Mouse (Mus musculus): ENCODE measurements at regions not wholly inside any gene's neighbourhood (a gene's known extent, or its start where the extent isn't known, plus 50 kb on each side); places are given as distances from the start of the nearest gene placed in this dataset.

DNA sequence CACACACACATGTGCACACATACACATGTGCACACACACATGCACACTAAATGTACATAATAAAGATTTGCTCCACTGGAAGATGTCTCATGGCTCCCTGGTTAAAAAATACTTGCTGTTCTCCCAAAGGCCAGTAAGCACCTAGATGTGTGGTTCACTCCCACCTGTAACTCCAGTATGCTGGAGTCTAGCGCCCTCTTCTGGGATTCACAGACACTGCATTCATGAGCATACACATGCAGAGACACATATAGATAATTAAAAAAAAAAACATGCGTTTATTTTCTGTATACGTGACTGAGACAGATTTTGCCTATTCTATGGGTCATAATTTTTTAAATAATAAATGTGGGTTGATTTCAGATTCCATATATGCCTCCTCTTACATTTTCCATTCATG is 747.5 kb upstream of the Jmjd1c start:
- TF ChIP-seq ZC3H11A (IDR thresholded peaks at IDR 0.05; ENCODE audit: borderline replicate concordance, low read depth, low read length) (no peak; the same call in none of the 2 replicates), HCFC1 (IDR thresholded peaks at IDR 0.05; ENCODE audit: borderline replicate concordance, insufficient read depth, low read length) (no peak), MAFK (IDR thresholded peaks at IDR 0.05; ENCODE audit: insufficient read depth, low read depth, low read length) (no peak), ZNF384 (IDR thresholded peaks at IDR 0.05; ENCODE audit: low read depth, low read length) (no peak), CHD2 (IDR thresholded peaks at IDR 0.05; ENCODE audit: low read depth, low read length) (no peak)
- DNase-seq (ENCODE audit: low read depth, low spot score), result peak; percentile 29
- Histone ChIP-seq H3K4me1 (ENCODE audit: control insufficient read depth in 2 of 2, insufficient read depth in 2 of 2, low read length in 2 of 2, poor library complexity in 1 of 2) (no peaks in the 10 kb centered on the region), H3K9me3 (ENCODE audit: control insufficient read depth, insufficient read depth, low read depth, low read length) (no peaks in the 10 kb centered on the region), H3K36me3 (ENCODE audit: control insufficient read depth, insufficient read depth, low read length, poor library complexity, severe bottlenecking) (no peaks in the 10 kb centered on the region), H3K27ac (ENCODE audit: insufficient read depth, low read depth, low read length, poor library complexity, severe bottlenecking) (no peak overlapping the region), H3K4me3 (ENCODE audit: insufficient read depth in 1 of 2, low read depth in 1 of 2, low read length in 2 of 2, poor library complexity in 1 of 2, severe bottlenecking in 1 of 2) (no peak overlapping the region), H3K9ac (ENCODE audit: insufficient read depth, low read depth, low read length, poor library complexity, severe bottlenecking) (no peak overlapping the region)
- in situ Hi-C loops (cut with MboI; ENCODE audit: low sequenced_read_pairs in 2 of 2, unreplicated experiment in 2 of 2), result no loop called here

DNA sequence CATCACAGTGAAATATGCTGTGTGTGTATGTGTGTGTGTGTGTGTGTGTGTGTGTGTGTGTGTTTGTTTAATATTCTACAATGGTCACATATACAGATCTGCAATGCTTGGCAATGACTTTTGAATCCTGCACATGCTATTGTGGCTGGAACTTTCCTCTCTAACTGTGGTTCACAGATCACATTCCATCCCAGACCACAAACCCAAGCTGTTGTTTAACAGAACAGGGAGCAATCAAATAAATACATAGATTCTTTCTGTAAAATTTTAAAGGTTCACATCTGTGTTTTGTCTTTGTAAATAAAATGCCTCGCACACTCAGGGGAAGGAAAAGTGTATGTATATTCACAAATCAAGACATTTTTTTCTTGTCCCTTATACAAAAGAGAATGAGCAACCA is 744.9 kb upstream of the Jmjd1c start:
- Histone ChIP-seq H3K4me1 (ENCODE audit: control insufficient read depth in 2 of 2, insufficient read depth in 2 of 2, low read length in 2 of 2, poor library complexity in 1 of 2) (no peaks in the 10 kb centered on the region), H3K27ac (ENCODE audit: insufficient read depth, low read depth, low read length, poor library complexity, severe bottlenecking) (no peak overlapping the region), H3K36me3 (ENCODE audit: control insufficient read depth, insufficient read depth, low read length, poor library complexity, severe bottlenecking) (no peaks in the 10 kb centered on the region), H3K9ac (ENCODE audit: insufficient read depth, low read depth, low read length, poor library complexity, severe bottlenecking) (no peak overlapping the region), H3K9me3 (ENCODE audit: control insufficient read depth, insufficient read depth, low read depth, low read length) (no peaks in the 10 kb centered on the region), H3K4me3 (ENCODE audit: insufficient read depth in 1 of 2, low read depth in 1 of 2, low read length in 2 of 2, poor library complexity in 1 of 2, severe bottlenecking in 1 of 2) (no peak overlapping the region)
- in situ Hi-C loops (cut with MboI; ENCODE audit: low sequenced_read_pairs in 2 of 2, unreplicated experiment in 2 of 2), result no loop called here
- no peak for TF ChIP-seq MAFK (IDR thresholded peaks at IDR 0.05; ENCODE audit: insufficient read depth, low read depth, low read length)
- no peak for TF ChIP-seq ZNF384 (IDR thresholded peaks at IDR 0.05; ENCODE audit: low read depth, low read length)
- TF ChIP-seq CHD2 (IDR thresholded peaks at IDR 0.05; ENCODE audit: low read depth, low read length), result no peak
- DNase-seq (ENCODE audit: low read depth, low spot score), result no peak

GRCm38 (mm10) chr10:66354072-66354471 is 741.9 kb upstream of the Jmjd1c start:
- Histone ChIP-seq H3K4me3 (ENCODE audit: insufficient read depth in 1 of 2, low read depth in 1 of 2, low read length in 2 of 2, poor library complexity in 1 of 2, severe bottlenecking in 1 of 2) (no peak overlapping the region), H3K9ac (ENCODE audit: insufficient read depth, low read depth, low read length, poor library complexity, severe bottlenecking) (no peak overlapping the region), H3K9me3 (ENCODE audit: control insufficient read depth, insufficient read depth, low read depth, low read length) (no peaks in the 10 kb centered on the region), H3K27ac (ENCODE audit: insufficient read depth, low read depth, low read length, poor library complexity, severe bottlenecking) (no peak overlapping the region), H3K36me3 (ENCODE audit: control insufficient read depth, insufficient read depth, low read length, poor library complexity, severe bottlenecking) (no peaks in the 10 kb centered on the region), H3K4me1 (ENCODE audit: control insufficient read depth in 2 of 2, insufficient read depth in 2 of 2, low read length in 2 of 2, poor library complexity in 1 of 2) (no peaks in the 10 kb centered on the region)
- in situ Hi-C loops (cut with MboI; ENCODE audit: low sequenced_read_pairs in 2 of 2, unreplicated experiment in 2 of 2), result no loop called here
- no peak for DNase-seq (ENCODE audit: low read depth, low spot score)
- TF ChIP-seq MAFK (IDR thresholded peaks at IDR 0.05; ENCODE audit: insufficient read depth, low read depth, low read length), result no peak
- no peak for TF ChIP-seq HCFC1 (IDR thresholded peaks at IDR 0.05; ENCODE audit: borderline replicate concordance, insufficient read depth, low read length)
- TF ChIP-seq ZC3H11A (IDR thresholded peaks at IDR 0.05; ENCODE audit: borderline replicate concordance, low read depth, low read length), result no peak
- TF ChIP-seq CHD2 (IDR thresholded peaks at IDR 0.05; ENCODE audit: low read depth, low read length), result no peak
- no peak for TF ChIP-seq ZNF384 (IDR thresholded peaks at IDR 0.05; ENCODE audit: low read depth, low read length)

DNA sequence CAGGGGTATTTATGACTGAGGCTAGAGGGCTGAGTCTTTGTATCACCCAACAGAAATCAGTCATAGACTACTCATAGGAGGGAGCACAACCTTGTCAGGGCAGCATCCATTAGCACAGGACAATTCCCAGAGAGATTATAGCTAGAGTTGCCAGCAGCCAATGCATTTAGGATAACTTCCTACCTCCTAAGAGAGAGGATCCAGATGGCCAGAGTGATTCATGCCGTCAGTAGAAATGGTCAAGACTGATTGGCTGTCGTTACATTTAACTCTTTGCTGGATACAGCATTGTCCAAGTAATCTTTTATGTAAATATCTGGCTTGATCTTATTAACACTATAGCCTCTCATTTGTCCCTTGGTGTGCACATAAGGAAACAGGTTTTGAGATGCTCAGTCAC is 740.9 kb upstream of the Jmjd1c start:
- TF ChIP-seq ZNF384 (IDR thresholded peaks at IDR 0.05; ENCODE audit: low read depth, low read length) (no peak), HCFC1 (IDR thresholded peaks at IDR 0.05; ENCODE audit: borderline replicate concordance, insufficient read depth, low read length) (no peak), ZC3H11A (IDR thresholded peaks at IDR 0.05; ENCODE audit: borderline replicate concordance, low read depth, low read length) (no peak), MAFK (IDR thresholded peaks at IDR 0.05; ENCODE audit: insufficient read depth, low read depth, low read length) (no peak), CHD2 (IDR thresholded peaks at IDR 0.05; ENCODE audit: low read depth, low read length) (no peak)
- in situ Hi-C loops (cut with MboI; ENCODE audit: low sequenced_read_pairs in 2 of 2, unreplicated experiment in 2 of 2), result no loop called here
- H3K4me3 ChIP-seq (ENCODE audit: insufficient read depth in 1 of 2, low read depth in 1 of 2, low read length in 2 of 2, poor library complexity in 1 of 2, severe bottlenecking in 1 of 2), result no peak overlapping the region
- DNase-seq (ENCODE audit: low read depth, low spot score), result no peak
- no peak overlapping the region for H3K9ac ChIP-seq (ENCODE audit: insufficient read depth, low read depth, low read length, poor library complexity, severe bottlenecking)
- no peak overlapping the region for H3K27ac ChIP-seq (ENCODE audit: insufficient read depth, low read depth, low read length, poor library complexity, severe bottlenecking)
- no peaks in the 10 kb centered on the region for H3K36me3 ChIP-seq (ENCODE audit: control insufficient read depth, insufficient read depth, low read length, poor library complexity, severe bottlenecking)
- H3K4me1 ChIP-seq (ENCODE audit: control insufficient read depth in 2 of 2, insufficient read depth in 2 of 2, low read length in 2 of 2, poor library complexity in 1 of 2), result no peaks in the 10 kb centered on the region
- no peaks in the 10 kb centered on the region for H3K9me3 ChIP-seq (ENCODE audit: control insufficient read depth, insufficient read depth, low read depth, low read length)

- H3K4me1 ChIP-seq (ENCODE audit: control insufficient read depth in 2 of 2, insufficient read depth in 2 of 2, low read length in 2 of 2, poor library complexity in 1 of 2), result no peaks in the 10 kb centered on the region
- TF ChIP-seq ZNF384 (IDR thresholded peaks at IDR 0.05; ENCODE audit: low read depth, low read length), result no peak
- no peak for TF ChIP-seq CHD2 (IDR thresholded peaks at IDR 0.05; ENCODE audit: low read depth, low read length)
- TF ChIP-seq MAFK (IDR thresholded peaks at IDR 0.05; ENCODE audit: insufficient read depth, low read depth, low read length), result no peak
- no peaks in the 10 kb centered on the region for H3K36me3 ChIP-seq (ENCODE audit: control insufficient read depth, insufficient read depth, low read length, poor library complexity, severe bottlenecking)
- in situ Hi-C loops (cut with MboI; ENCODE audit: low sequenced_read_pairs in 2 of 2, unreplicated experiment in 2 of 2), result no loop called here
- DNase-seq (ENCODE audit: low read depth, low spot score), result no peak
- H3K27ac ChIP-seq (ENCODE audit: insufficient read depth, low read depth, low read length, poor library complexity, severe bottlenecking), result no peak overlapping the region
- H3K9ac ChIP-seq (ENCODE audit: insufficient read depth, low read depth, low read length, poor library complexity, severe bottlenecking), result no peak overlapping the region
- H3K9me3 ChIP-seq (ENCODE audit: control insufficient read depth, insufficient read depth, low read depth, low read length), result no peaks in the 10 kb centered on the region
- H3K4me3 ChIP-seq (ENCODE audit: insufficient read depth in 1 of 2, low read depth in 1 of 2, low read length in 2 of 2, poor library complexity in 1 of 2, severe bottlenecking in 1 of 2), result no peak overlapping the region
Measured at GRCm38 (mm10) chr10:66357736-66358135, 738.2 kb upstream of the Jmjd1c start.
